Mouse (Mus musculus): Measurements from ENCODE around the gene Ets1. TPM values are rescaled to one million over a fixed set of nuclear protein-coding genes. Genes with fewer than 3 reads are reported as not detected.

Gene Ets1
- total RNA-seq (2012; rRNA removed): 9.5 and 10.0 TPM in 2 replicates
- total RNA-seq (2014; rRNA removed): 23.5 and 23.7 TPM in 2 replicates
- polyA plus RNA-seq (2012; ENCODE audit: insufficient read length, low read depth): 17.8 and 19.8 TPM in 2 replicates

DNA sequence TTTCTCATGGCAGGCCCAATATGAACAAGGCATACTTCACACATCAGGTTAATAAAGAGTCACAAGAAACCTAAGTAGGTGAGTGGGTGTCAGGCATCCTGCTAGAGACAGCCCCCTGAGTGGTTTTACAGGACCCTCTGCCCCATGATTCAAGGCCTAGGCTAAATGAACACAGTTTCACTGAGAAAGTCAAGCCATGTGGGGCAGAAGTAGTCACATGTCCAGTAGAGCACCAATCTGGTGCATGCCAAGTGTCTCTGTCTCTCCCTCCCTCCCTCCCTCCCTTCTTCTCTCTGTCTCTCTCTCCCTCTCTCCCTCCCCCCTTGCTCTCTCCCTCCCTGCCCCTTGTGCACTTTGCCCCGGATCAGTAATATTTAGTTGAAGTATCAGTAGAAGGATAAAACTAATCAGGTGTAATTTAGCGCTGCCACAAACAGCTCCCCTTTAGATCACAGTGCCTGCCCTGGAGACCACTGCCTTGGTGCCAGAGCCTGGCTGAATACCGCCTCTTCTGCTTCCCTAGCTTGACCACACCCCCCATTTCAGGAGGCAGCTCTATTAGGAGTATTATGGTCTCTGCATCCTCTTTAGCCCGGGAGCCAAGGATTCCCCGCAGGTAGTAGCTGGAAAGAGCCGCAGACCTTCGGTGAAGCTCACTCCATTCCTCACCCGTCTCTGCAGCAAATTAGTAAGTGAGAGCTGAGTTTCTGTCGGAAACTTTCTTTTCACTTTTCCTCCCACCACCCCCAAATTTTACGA is at the start of gene Ets1:
Gene Ets1, plus strand, starts transcription at position 595 of the 759 bp plus-strand sequence.
- dilution Hi-C loops (cut with MboI; ENCODE audit: extremely low pct_ligation_motif_present, extremely low pct_unique_long_range_greater_than_20kb, low sequenced_read_pairs) (no loop called here), in situ Hi-C loops (cut with MboI; ENCODE audit: low pct_ligation_motif_present, low pct_unique_long_range_greater_than_20kb, low sequenced_read_pairs) (no loop called here)
- no peak within 1 kb of the TSS for H3K27ac ChIP-seq (ENCODE audit: insufficient read depth, low read depth)
- no peaks in the 10 kb centered on the region for H3K9me3 ChIP-seq (replicated peaks; ENCODE audit: low read length)
- H3K4me2 ChIP-seq (ENCODE audit: insufficient read depth, low read depth, poor library complexity, severe bottlenecking): peak within 1 kb of the TSS; percentile 48; the same call in 1 of the 2 replicates
- no peak within 1 kb of the TSS for H3K4me3 ChIP-seq (replicated peaks in 1 of 3; ENCODE audit: low read depth in 2 of 3, low read length in 2 of 3, poor library complexity in 1 of 3)
- peaks cover 0 to 10% of the 10 kb centered on the region in 2 experiments; a peak in 3 of 4 replicates for H3K4me1 ChIP-seq (ENCODE audit: control insufficient read depth in 1 of 2, insufficient read depth in 2 of 2)
- no peak for TF ChIP-seq HCFC1 (IDR thresholded peaks at IDR 0.05; ENCODE audit: low read depth, low read length)
- peak; percentile 76; the same call in 1 of the 2 replicates for TF ChIP-seq MXI1 (IDR thresholded peaks at IDR 0.05; ENCODE audit: low read depth, low read length)
- TF ChIP-seq PAX5 (IDR thresholded peaks at IDR 0.05; ENCODE audit: low read length): no peak
- no peaks in the 10 kb centered on the region for H3K79me2 ChIP-seq (replicated peaks; ENCODE audit: control insufficient read depth, extremely low read depth, insufficient read depth, poor library complexity, severe bottlenecking)
- no peaks in the 10 kb centered on the region for H3K36me3 ChIP-seq (replicated peaks in 1 of 2; ENCODE audit: control insufficient read depth in 1 of 2, insufficient read depth in 1 of 2, low read length in 1 of 2)
- H3K9ac ChIP-seq (ENCODE audit: insufficient read depth, low read depth): no peak within 1 kb of the TSS
- DNase-seq (ENCODE audit: extremely low read depth): no peak
- H3K27me3 ChIP-seq (replicated peaks): no peaks in the 10 kb centered on the region

DNA sequence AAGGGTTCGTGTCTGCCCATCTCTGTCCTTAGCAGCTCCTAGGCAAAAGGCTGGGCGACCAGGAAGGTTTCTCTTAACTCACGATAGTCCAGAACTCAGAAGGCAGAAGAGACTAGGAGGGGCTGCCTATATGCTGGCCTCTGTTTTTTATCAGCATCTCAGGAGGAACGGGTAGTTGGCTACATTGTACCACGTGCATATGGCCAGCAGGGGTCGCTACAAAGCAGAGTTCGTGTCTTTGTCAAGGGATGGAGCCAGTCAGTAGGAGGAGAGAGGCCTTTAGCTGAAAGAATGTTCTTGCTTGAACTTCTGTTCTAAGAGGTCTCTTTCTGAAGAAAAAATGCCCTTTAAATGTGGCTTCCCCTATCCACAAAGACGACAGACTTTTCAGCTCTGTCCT is 46.1 kb upstream of the Ets1 start:
- Histone ChIP-seq H3K4me1 (ENCODE audit: control insufficient read depth in 1 of 2, insufficient read depth in 2 of 2) (peaks cover 5 to 29% of the 10 kb centered on the region in 2 experiments; a peak in 2 of 4 replicates), H3K4me2 (ENCODE audit: insufficient read depth, low read depth, poor library complexity, severe bottlenecking) (no peak overlapping the region), H3K27me3 (replicated peaks) (peaks cover 2% of the 10 kb centered on the region), H3K36me3 (replicated peaks in 1 of 2; ENCODE audit: control insufficient read depth in 1 of 2, insufficient read depth in 1 of 2, low read length in 1 of 2) (no peaks in the 10 kb centered on the region), H3K79me2 (replicated peaks; ENCODE audit: control insufficient read depth, extremely low read depth, insufficient read depth, poor library complexity, severe bottlenecking) (no peaks in the 10 kb centered on the region), H3K27ac (ENCODE audit: insufficient read depth, low read depth) (no peak overlapping the region), H3K9me3 (replicated peaks; ENCODE audit: low read length) (no peaks in the 10 kb centered on the region), H3K4me3 (replicated peaks in 1 of 3; ENCODE audit: low read depth in 2 of 3, low read length in 2 of 3, poor library complexity in 1 of 3) (no peak overlapping the region), H3K9ac (ENCODE audit: insufficient read depth, low read depth) (no peak overlapping the region)
- TF ChIP-seq IRF4 (IDR thresholded peaks at IDR 0.05; ENCODE audit: low read depth, low read length): peak; percentile 54; the same call in 1 of the 2 replicates
- TF ChIP-seq ZC3H11A (IDR thresholded peaks at IDR 0.05; ENCODE audit: low read depth, low read length): peak; percentile 98
- TF ChIP-seq CTCF (conservative IDR thresholded peaks at IDR 0.05 in 1 of 2, IDR thresholded peaks at IDR 0.05 in 1 of 2; ENCODE audit: low read depth in 2 of 2, low read length in 2 of 2): peak; percentile 90 to 96
- peak; percentile 74; the same call in 1 of the 2 replicates for TF ChIP-seq MYC (IDR thresholded peaks at IDR 0.05; ENCODE audit: low read depth, low read length)
- no peak for TF ChIP-seq ZKSCAN1 (IDR thresholded peaks at IDR 0.05; ENCODE audit: borderline replicate concordance, low read depth, low read length)
- peak; percentile 97 for TF ChIP-seq RAD21 (IDR thresholded peaks at IDR 0.05; ENCODE audit: low read depth, low read length)
- TF ChIP-seq USF1 (IDR thresholded peaks at IDR 0.05; ENCODE audit: low read depth, low read length): no peak
- peak; percentile 99 for TF ChIP-seq SMC3 (IDR thresholded peaks at IDR 0.05; ENCODE audit: low read depth, low read length)
- TF ChIP-seq MAX (IDR thresholded peaks at IDR 0.05; ENCODE audit: low read length): peak; percentile 96
- TF ChIP-seq MAZ (IDR thresholded peaks at IDR 0.05; ENCODE audit: low read depth, low read length): no peak
- peak; percentile 88 for DNase-seq (ENCODE audit: extremely low read depth)
- in situ Hi-C loops (cut with MboI; ENCODE audit: low pct_ligation_motif_present, low pct_unique_long_range_greater_than_20kb, low sequenced_read_pairs): loop anchor here (5.0 to 10.0 kb wide), 6 partner anchors 145 to 665 kb away; no protein-coding TSS in a partner anchor
- dilution Hi-C loops (cut with MboI; ENCODE audit: extremely low pct_ligation_motif_present, extremely low pct_unique_long_range_greater_than_20kb, low sequenced_read_pairs): no loop called here

Data from CH12.LX (cell line).